Mouse (Mus musculus) inflammation-experienced regulatory T-cells (primary cell): ENCODE results near the gene Nfe2l1. TPM values are rescaled to one million over a fixed set of nuclear protein-coding genes. Genes with fewer than 3 reads are reported as not detected.

Experiments
- polyA plus RNA-seq, 2 experiments: library from polyadenylated mRNA; unstranded; fragments of 100-300 nt; shearing (Covaris generic); gene quantifications; one replicate each; pipeline ENCODE4 v1.2.1; 2017

Nfe2l1 gene
- polyA plus RNA-seq: 10 to 100 TPM; 50.4 to 79.6 TPM

DNA sequence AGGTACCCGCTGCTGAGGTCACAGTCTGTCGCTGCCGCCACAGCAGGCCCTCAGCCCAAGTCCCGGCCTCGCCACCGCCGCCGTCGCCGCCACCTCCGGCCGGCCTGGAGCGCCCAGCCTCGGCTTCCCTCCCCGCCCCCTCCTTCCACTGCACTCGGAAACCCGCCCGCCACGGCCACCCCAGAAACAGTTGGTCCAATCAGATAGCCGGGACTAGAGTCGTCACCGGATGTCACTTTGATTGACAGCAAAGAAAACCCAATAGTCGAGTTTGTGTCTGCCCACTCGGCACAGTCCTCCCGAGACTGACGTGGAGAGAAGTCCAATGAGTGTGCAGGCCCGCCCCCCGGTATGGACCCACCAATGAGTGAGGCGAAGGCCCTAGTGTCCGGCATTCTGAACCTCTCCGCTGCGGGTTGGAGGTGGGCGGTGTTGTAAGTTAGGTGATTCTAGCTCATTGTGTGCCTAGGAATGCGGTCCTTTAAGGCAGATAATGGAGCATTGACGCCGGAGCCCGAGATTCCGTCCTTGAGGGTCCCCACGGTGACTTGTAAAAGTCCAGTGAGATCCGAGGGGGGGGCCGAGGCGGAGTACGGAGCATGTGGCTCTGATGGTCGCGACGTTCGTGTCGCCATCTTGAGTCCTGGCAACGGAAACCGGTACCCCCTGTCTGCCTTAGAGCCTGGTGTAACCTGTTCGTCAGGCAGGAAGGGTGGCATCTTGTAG is at the start of gene Nfe2l1:
Gene Nfe2l1 (minus strand): TSS at position 156 of the 726 bp plus-strand sequence.

DNA sequence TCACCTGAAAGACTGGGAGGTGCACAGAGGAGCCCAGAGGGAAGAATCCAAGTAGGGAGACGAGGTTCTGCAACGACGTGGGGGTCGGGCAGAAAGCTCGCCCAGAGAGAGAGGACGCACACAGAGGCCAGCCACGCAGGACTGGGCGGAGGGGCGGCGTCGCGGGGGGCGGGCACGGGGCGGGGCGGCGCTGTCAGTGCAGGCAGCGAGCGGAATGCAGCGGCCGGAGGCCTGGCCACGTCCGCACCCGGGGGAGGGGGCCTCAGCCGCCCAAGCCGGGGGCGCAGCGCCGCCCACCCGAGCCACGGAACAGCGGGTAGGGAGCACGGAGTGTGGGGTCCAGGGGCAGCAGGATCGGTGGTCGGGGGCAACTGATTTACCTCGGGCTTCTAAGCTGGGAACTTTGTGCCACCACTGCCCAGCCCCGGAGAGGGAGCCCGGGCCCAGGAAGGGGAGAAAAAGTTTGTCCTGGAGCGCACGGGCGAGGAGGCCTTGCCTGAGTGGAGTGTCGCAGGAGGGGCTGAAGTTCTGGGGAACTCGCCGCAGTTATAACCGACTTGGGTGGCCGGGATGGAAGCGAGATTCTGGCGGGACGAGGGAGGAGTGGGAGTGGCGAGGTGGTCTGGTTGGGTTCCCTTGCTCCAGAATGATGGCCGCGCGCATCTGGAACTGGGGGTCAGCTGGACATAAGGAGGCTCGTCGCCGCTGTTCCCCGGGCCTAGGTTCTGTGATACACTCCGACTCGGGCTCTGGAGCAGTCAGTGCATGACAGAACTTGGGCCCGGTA is 20.1 kb upstream of the Nfe2l1 start, which contains the start of gene Copz2:
Gene Copz2 (plus strand): TSS at position 190 of the 787 bp plus-strand sequence.

DNA sequence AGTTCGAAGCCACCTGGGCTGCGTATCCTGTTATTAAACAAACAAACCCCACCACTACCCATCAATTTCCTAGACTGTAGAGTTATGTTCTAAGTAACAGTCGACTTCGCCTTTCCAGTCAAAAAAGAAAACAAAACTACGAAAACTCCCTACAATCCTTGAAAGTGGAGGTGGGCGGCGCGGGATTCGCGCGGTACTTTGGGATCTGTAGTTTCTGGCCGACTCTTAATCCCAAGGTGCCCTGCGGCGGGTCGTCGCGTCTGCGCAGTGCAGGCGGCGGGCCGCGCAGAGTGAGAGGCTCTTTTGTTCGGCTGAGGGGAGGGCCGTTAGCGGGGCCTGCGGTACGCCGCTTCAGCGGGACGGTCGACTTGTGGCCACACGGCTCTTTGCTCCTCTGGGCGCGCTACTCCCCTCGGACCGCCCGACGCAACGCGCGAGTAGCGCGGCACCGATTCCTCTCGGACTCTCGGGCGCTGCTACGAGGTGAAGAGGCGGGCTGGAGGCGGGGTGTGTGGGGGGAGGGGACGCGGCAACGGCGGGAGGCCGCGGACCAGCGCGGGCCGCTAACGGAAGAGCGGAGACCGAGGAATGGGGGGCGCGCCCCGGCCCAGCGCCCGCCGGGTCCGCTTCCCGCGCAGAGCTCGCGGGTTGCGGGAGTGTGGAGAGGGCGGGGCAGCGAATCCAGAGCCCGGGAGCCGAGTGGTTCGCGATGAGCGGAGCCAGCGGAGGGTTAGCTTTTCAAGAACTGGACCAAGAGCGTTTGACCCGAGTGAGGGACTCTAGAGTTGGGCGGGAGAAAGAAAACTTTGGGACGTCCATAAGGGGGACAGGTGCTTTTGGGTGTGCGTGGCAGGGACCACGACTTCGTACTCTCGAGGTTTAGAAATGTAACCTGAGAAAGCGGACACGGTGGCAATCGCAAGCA is 40.6 kb downstream of the Nfe2l1 start, which contains the start of gene Cbx1:
Gene Cbx1 (plus strand): TSS at position 257 of the 925 bp plus-strand sequence.

DNA sequence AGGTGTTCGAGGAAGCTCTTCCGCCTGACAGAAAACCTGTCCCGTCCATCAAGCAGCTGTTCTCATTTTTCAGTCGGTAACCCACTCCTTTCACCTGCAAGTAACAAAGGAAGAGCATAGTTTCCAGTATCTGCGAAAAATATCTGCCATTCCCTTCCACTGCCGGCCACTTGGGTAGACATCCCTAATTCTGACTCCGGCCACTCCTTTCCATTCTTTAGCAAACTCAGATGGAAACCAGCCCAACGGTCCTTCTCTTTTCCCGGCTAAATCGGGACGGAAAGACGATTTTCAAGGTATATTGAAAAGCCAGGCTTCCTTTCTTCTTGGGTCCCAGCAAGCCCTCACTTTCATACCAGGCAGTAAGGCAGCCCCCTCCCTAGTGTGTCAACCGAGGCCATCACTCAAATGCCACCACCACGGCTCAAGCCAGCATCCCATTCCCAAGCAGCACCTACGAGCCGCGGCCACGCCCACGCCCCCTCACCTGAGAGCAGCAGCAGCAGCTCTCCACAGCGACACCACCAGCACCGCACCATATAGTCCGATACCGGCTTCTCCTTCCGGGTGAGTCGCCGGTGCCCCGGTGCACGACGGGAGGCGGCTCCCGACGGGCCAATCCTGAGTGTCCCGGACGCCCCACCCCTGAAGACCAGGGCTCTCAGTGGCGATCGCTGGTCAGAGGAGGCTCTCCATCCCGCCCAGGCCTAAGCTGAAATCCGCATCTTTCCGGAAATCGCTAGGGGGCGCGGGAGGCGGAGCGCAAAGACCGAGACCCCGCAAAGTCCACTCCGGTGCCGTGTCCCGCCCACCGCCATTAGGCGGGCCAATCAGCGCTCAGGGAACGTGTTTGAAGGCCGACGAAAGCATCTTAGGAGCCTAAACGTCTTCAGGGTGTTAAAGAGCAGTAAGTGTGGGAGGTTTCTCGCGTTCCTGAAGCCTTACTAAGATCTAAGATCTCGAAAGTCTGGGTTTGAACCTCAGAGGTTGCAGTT is 52.5 kb downstream of the Nfe2l1 start, which contains the start of gene Snx11:
Gene Snx11 (minus strand): TSS at position 592 of the 995 bp plus-strand sequence.

Other genes starting within 250 kb of the Nfe2l1 start
- 10 to 100 TPM; 28.6 to 33.7 TPM for gene Snx11, start 52.4 kb downstream of the Nfe2l1 start, polyA plus RNA-seq
- gene Cbx1, start 40.8 kb downstream of the Nfe2l1 start, polyA plus RNA-seq: 10 to 100 TPM; 33.8 to 37.7 TPM
- 1 to 10 TPM in 1 of 2 experiments, not detected in 1; 8.0 TPM for gene Copz2, start 19.9 kb upstream of the Nfe2l1 start, polyA plus RNA-seq
- 10 to 100 TPM; 64.1 to 95.4 TPM for gene Cdk5rap3, start 86.5 kb upstream of the Nfe2l1 start, polyA plus RNA-seq
- gene Prr15l, start 98.1 kb upstream of the Nfe2l1 start, polyA plus RNA-seq: under 1 TPM; 0.48 to 0.70 TPM
- gene Pnpo, start 114.0 kb upstream of the Nfe2l1 start, polyA plus RNA-seq: 10 to 100 TPM; 32.8 to 42.0 TPM
- gene Sp2, start 153.0 kb upstream of the Nfe2l1 start, polyA plus RNA-seq: 10 to 100 TPM; 53.2 to 80.2 TPM
- 10 to 100 TPM; 26.1 to 30.2 TPM for gene Sp6, start 183.4 kb upstream of the Nfe2l1 start, polyA plus RNA-seq
- 10 to 100 TPM in 1 of 2 experiments, 1 to 10 TPM in 1; 8.8 to 14.8 TPM for gene Scrn2, start 200.0 kb upstream of the Nfe2l1 start, polyA plus RNA-seq
- gene Lrrc46, start 211.4 kb upstream of the Nfe2l1 start, polyA plus RNA-seq: under 1 TPM; 0.16 to 0.98 TPM
- 10 to 100 TPM; 74.3 TPM for gene Mrpl10, start 211.6 kb upstream of the Nfe2l1 start, polyA plus RNA-seq
- gene Osbpl7, start 220.7 kb upstream of the Nfe2l1 start, polyA plus RNA-seq: 10 to 100 TPM; 30.6 to 33.7 TPM